ENCODE assay signal across 30 mouse cellular contexts in the genomic region with DNA sequence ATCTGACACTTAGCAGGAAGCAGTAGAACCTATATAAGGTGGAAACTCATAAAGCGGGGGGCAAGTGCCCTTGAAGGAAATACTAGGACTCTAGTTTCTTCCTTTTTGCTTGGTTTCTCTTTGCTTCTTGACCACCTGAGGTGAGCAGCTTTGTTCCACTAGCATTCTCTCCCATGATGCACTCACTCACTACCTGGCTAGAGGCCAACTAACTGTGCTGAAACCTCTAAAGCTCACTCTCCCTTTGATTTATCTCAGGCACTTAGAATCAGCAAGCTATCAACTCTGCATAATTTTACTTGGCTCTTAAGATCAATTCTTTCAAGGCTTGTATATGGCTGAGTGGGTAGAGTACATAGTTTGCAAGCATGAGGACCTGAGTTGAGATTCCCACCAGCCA. TPM values are rescaled to one million over a fixed set of nuclear protein-coding genes. Genes with fewer than 3 reads are reported as not detected.
DNase-seq lines count a peak whose midpoint lies in the region; ATAC-seq lines count a peak whose summit lies in the region.
"Had no signal": no experiment of that assay in that cellular context is flagged by ENCODE, and none has a peak within 500 bp of the region (broad histone marks: within the 10 kb centered on the region; RNA-seq: fewer than 3 reads in every experiment).

No protein-coding gene starts in this region.

- H3K9ac ChIP-seq in hindbrain, embryonic 14.5 days = no peak overlapping the region
- H3K9ac ChIP-seq in midbrain, embryonic 14.5 days (replicated peaks; ENCODE audit: low read length) = no peak overlapping the region
- no peak overlapping the region for H3K9ac ChIP-seq in midbrain, embryonic 11.5 days (ENCODE audit: low read length)
- H3K9ac ChIP-seq: embryonic facial prominence, embryonic 12.5 days; hindbrain, embryonic 15.5 days; intestine, embryonic 15.5 days; limb, embryonic 13.5 days; lung, embryonic 15.5 days; stomach, embryonic 15.5 days had no signal

- no peak overlapping the region for H3K4me3 ChIP-seq in hindbrain, embryonic 14.5 days (replicated peaks; ENCODE audit: low read length)
- no peak overlapping the region for H3K4me3 ChIP-seq in hindbrain, embryonic 10.5 days
- no peak overlapping the region for H3K4me3 ChIP-seq in midbrain, embryonic 14.5 days (replicated peaks; ENCODE audit: low read depth, low read length)
- H3K4me3 ChIP-seq in midbrain, embryonic 11.5 days (ENCODE audit: low read depth, low read length) = no peak overlapping the region
- H3K4me3 ChIP-seq: embryonic facial prominence, embryonic 12.5 days; forebrain, embryonic 10.5 days; hindbrain, embryonic 15.5 days; intestine, embryonic 15.5 days; left cerebral cortex, adult 2 months; limb, embryonic 13.5 days; lung, embryonic 15.5 days; megakaryocyte, embryonic 14.5 days; stomach, embryonic 15.5 days had no signal

- H3K27me3 ChIP-seq in hindbrain, embryonic 14.5 days (ENCODE audit: control insufficient read depth, insufficient read depth, low read length) = no peaks in the 10 kb centered on the region
- no peaks in the 10 kb centered on the region for H3K27me3 ChIP-seq in hindbrain, embryonic 10.5 days (ENCODE audit: insufficient read depth, poor library complexity, severe bottlenecking)
- no peaks in the 10 kb centered on the region for H3K27me3 ChIP-seq in midbrain, embryonic 14.5 days (ENCODE audit: control insufficient read depth, insufficient read depth, low read length)
- no peaks in the 10 kb centered on the region for H3K27me3 ChIP-seq in midbrain, embryonic 11.5 days (ENCODE audit: control insufficient read depth, insufficient read depth, low read length)
- H3K27me3 ChIP-seq: CH12.LX; embryonic facial prominence, embryonic 12.5 days; hindbrain, embryonic 15.5 days; intestine, embryonic 15.5 days; limb, embryonic 13.5 days; lung, embryonic 15.5 days; megakaryocyte, embryonic 14.5 days; stomach, embryonic 15.5 days had no signal

- H3K27ac ChIP-seq in hindbrain, embryonic 14.5 days = no peak overlapping the region
- H3K27ac ChIP-seq in hindbrain, embryonic 10.5 days = no peak overlapping the region
- H3K27ac ChIP-seq in midbrain, embryonic 14.5 days (replicated peaks; ENCODE audit: low read depth, low read length) = no peak overlapping the region
- no peak overlapping the region for H3K27ac ChIP-seq in midbrain, embryonic 11.5 days (ENCODE audit: low read depth, low read length)
- H3K27ac ChIP-seq: embryonic facial prominence, embryonic 12.5 days; forebrain, embryonic 10.5 days; hindbrain, embryonic 15.5 days; intestine, embryonic 15.5 days; left cerebral cortex, adult 2 months; limb, embryonic 13.5 days; lung, embryonic 15.5 days; stomach, embryonic 15.5 days had no signal

- DNase-seq in hindbrain, embryonic 14.5 days (ENCODE audit: low spot score) = no peak
- no peak for DNase-seq in hindbrain, embryonic 10.5 days (ENCODE audit: low spot score)
- peak; percentile 39 for DNase-seq in midbrain, embryonic 14.5 days
- no peak for DNase-seq in midbrain, embryonic 11.5 days (ENCODE audit: low spot score, missing footprints)
- DNase-seq in Muller cell, postnatal 12 days (ENCODE audit: inconsistent ontology term) = peak; percentile 24
- peak; percentile 59 for DNase-seq in R1 (ENCODE audit: low read depth, low spot score)
- no peak for DNase-seq in left cerebral cortex, adult 8-10 months (ENCODE audit: low spot score in 2 of 2)
- DNase-seq in ovary, adult 18-20 months (ENCODE audit: low spot score) = no peak
- DNase-seq: adrenal gland, postnatal 25 days; cerebellum, adult 2 months; embryo, embryonic 11 days; gastrocnemius, postnatal 14 days; heart, postnatal 4 days; kidney, adult 9 months; kidney, postnatal 14 days; lung, postnatal 4 days; right cerebral cortex, postnatal 25 days; thymus, postnatal 14 days had no signal

- peaks cover 10% of the 10 kb centered on the region for H3K4me1 ChIP-seq in hindbrain, embryonic 14.5 days (replicated peaks; ENCODE audit: control insufficient read depth, insufficient read depth, low read length)
- 0 out of 2 replicates have a peak, but pooled peaks cover 4% of the 10 kb centered on the region for H3K4me1 ChIP-seq in hindbrain, embryonic 10.5 days (replicated peaks)
- peaks cover 6% of the 10 kb centered on the region; the same call in 1 of the 2 replicates for H3K4me1 ChIP-seq in midbrain, embryonic 14.5 days (ENCODE audit: control insufficient read depth, insufficient read depth, low read length)
- H3K4me1 ChIP-seq in midbrain, embryonic 11.5 days (ENCODE audit: control insufficient read depth, insufficient read depth, low read length) = no peaks in the 10 kb centered on the region
- H3K4me1 ChIP-seq: stomach, embryonic 15.5 days had no signal

- H3K9me3 ChIP-seq in hindbrain, embryonic 14.5 days (ENCODE audit: control insufficient read depth, low read length) = no peaks in the 10 kb centered on the region
- no peaks in the 10 kb centered on the region for H3K9me3 ChIP-seq in hindbrain, embryonic 10.5 days
- H3K9me3 ChIP-seq in midbrain, embryonic 14.5 days (ENCODE audit: control insufficient read depth, low read length) = no peaks in the 10 kb centered on the region
- H3K9me3 ChIP-seq in midbrain, embryonic 11.5 days (ENCODE audit: control insufficient read depth, low read length) = no peaks in the 10 kb centered on the region
- H3K9me3 ChIP-seq: embryonic facial prominence, embryonic 12.5 days; forebrain, embryonic 10.5 days; hindbrain, embryonic 15.5 days; intestine, embryonic 15.5 days; limb, embryonic 13.5 days; lung, embryonic 15.5 days; megakaryocyte, embryonic 14.5 days; stomach, embryonic 15.5 days had no signal

- H3K4me2 ChIP-seq in hindbrain, embryonic 14.5 days (replicated peaks) = no peak overlapping the region
- H3K4me2 ChIP-seq in midbrain, embryonic 14.5 days (ENCODE audit: low read length) = no peak overlapping the region
- no peak overlapping the region for H3K4me2 ChIP-seq in midbrain, embryonic 11.5 days
- H3K4me2 ChIP-seq: embryonic facial prominence, embryonic 12.5 days; heart, embryonic 11.5 days; hindbrain, embryonic 15.5 days; intestine, embryonic 15.5 days; limb, embryonic 13.5 days; liver, embryonic 11.5 days; lung, embryonic 15.5 days; stomach, embryonic 15.5 days had no signal

- WGBS in hindbrain, embryonic 14.5 days = 82% methylated on average over 1 of the region's 1 CpGs
- 92% methylated on average over 1 of the region's 1 CpGs for WGBS in hindbrain, embryonic 10.5 days
- 95% methylated on average over 1 of the region's 1 CpGs for WGBS in midbrain, embryonic 14.5 days
- 94% methylated on average over 1 of the region's 1 CpGs for WGBS in midbrain, embryonic 11.5 days

- ATAC-seq in hindbrain, embryonic 14.5 days (ENCODE audit: low FRiP score) = peak; percentile 28; the same call in 1 of the 2 replicates
- no peak for ATAC-seq in midbrain, embryonic 14.5 days (ENCODE audit: low FRiP score, low TSS enrichment)
- ATAC-seq in midbrain, embryonic 11.5 days (ENCODE audit: low FRiP score) = no peak

- no peaks in the 10 kb centered on the region for H3K36me3 ChIP-seq in hindbrain, embryonic 14.5 days (replicated peaks; ENCODE audit: control insufficient read depth, insufficient read depth)
- H3K36me3 ChIP-seq in hindbrain, embryonic 10.5 days = peaks cover 14% of the 10 kb centered on the region
- H3K36me3 ChIP-seq in midbrain, embryonic 14.5 days (ENCODE audit: control insufficient read depth, insufficient read depth, low read length) = 0 out of 2 replicates have a peak, but pooled peaks cover 5% of the 10 kb centered on the region
- H3K36me3 ChIP-seq in midbrain, embryonic 11.5 days (ENCODE audit: control insufficient read depth, insufficient read depth, low read length) = no peaks in the 10 kb centered on the region
- H3K36me3 ChIP-seq: embryonic facial prominence, embryonic 12.5 days; intestine, embryonic 15.5 days; lung, embryonic 15.5 days; stomach, embryonic 15.5 days had no signal

RNA-seq across cellular contexts. Expression of gene Fnbp1l, which starts 17.1 kb away (rescaled TPM):
- polyA plus RNA-seq in hindbrain, embryonic 14.5 days (2014; fragmentation: Nextera tagmentation; extraction: Ambion mirVana) = 201 and 209 TPM in 2 replicates
- polyA plus RNA-seq in hindbrain, embryonic 10.5 days (2016; fragmentation: Nextera tagmentation; extraction: Ambion mirVana) = 48.7 and 54.9 TPM in 2 replicates
- polyA plus RNA-seq in midbrain, embryonic 14.5 days (2014; fragmentation: Nextera tagmentation; extraction: Ambion mirVana) = 277 and 289 TPM in 2 replicates
- polyA plus RNA-seq in midbrain, embryonic 11.5 days (2014; fragmentation: Nextera tagmentation; extraction: Ambion mirVana) = 76.8 and 85.8 TPM in 2 replicates
- 10 to 100 TPM; 85.1 to 97.5 (median 86.9) TPM for total RNA-seq in left cerebral cortex, adult 8-10 months (2022)

Comparison
In these comparisons a context has a peak if more than half of its experiments do, and no peak if none do; other contexts are left out.
1. DNase-seq: peak in midbrain, embryonic 14.5 days (single experiment), Muller cell, postnatal 12 days (single experiment) and R1 (single experiment); none in hindbrain, embryonic 14.5 days (single experiment), hindbrain, embryonic 10.5 days (single experiment), midbrain, embryonic 11.5 days (single experiment), left cerebral cortex, adult 8-10 months (0 of 2) and ovary, adult 18-20 months (single experiment).